Mouse (Mus musculus) monocyte, adult 5-6 weeks (primary cell): Measurements from ENCODE around the gene Csnk1g2. TPM values are rescaled to one million over a fixed set of nuclear protein-coding genes. Genes with fewer than 3 reads are reported as not detected.
"Not testable (repeated sequence)": the region's sequence is repeated elsewhere in the genome, so short reads cannot be mapped to it uniquely, and the experiment has no call there.

Source experiments
- ATAC-seq: fragments of 153-309, 156-312 bp; replicated peaks from 2 replicates; pipeline ENCODE4 v1.8.0; 2017; ENCODE audit warnings: mild to moderate bottlenecking; ENCODE audit not compliant: low TSS enrichment, insufficient number of reproducible peaks, severe bottlenecking, poor library complexity, low FRiP score
- total RNA-seq: library from RNA; stranded (forward); fragments of 200-1000, 200-491, 200-594 nt; gene quantifications from 3 replicates; pipeline ENCODE4 v1.2.3, GENCODE M21; 2017

The Csnk1g2 gene
- total RNA-seq, 1 experiment from 2014 or later: 192 TPM

GRCm38 (mm10) chr10:80619465-80620244, 3.0 kb upstream of the Csnk1g2 start:
- ATAC-seq: no peak

DNA sequence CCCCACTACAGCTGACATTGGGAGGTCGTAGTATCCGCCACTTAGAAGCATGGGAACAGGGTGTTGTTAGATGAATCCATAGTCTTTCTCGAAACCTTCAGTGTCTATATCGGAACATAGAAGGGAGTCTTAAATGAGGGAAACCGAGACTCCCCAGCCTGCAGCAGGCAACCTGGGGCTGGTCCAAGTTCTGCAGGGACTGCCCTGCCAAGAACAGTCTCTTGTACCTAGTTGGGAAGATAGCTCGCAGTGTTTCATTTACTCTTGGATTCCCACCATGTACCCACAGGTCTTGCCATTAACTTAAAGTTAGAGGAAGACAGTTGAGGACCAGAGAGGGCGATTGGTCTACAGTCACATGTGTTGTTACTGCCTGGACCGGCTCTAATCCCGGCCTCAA, 2.3 kb upstream of the Csnk1g2 start:
- ATAC-seq: no peak

DNA sequence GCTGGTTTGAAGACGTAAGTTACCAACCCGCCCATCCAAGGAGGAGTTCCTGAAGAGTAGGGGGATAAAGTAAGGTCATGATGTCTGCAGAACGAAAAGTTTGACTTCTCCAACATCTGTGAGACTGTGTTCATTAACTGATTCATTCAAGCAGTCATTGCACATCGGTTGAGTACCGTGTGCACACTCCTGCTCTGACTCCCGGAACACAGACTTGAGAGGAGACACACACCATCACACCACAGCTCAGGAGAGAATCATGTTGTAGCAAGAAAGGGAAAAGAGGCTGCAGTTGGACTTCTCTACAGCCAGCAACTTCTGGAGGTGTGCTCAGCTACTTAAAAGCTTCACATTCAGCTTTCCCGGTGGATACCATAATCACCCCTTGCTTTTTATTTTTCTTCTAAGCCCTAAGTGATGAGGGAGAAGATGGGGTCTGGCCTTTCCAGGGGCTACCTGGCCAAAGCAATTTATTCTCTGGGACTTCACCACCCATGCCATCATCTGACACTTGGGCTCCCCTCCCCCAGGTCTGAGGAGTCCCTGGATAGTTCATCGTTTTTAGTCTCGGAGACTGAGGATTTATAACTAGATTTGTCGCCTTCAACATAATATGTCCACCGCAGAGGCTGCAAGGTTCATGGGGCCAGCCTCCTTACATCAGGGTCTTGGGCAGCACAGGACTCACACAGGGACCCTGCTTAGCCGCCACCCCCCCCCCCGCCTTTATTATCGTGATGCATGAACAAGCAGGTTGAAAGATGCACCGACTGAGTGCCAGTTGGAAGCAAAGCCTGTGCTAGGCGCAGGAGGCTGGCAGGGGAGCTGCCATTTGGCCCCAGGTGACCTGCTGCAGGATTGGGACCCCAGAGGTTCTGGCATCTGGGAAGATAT, 1.6 kb upstream of the Csnk1g2 start:
- no peak for ATAC-seq

DNA sequence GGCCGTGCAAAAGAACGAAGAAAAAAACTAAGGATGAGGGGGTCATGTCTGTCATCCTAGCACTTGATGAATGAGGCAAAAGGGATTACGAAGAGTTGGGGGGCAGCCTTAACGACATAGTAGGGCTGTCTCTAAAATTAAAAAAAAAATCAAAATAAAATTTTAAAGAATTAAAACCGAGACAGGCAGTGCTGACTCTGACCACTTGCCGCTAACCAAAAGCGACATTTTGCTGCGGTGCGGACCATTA, 1.0 kb upstream of the Csnk1g2 start:
- ATAC-seq: no peak

GRCm38 (mm10) chr10:80621940-80622660, 538 bp upstream of the Csnk1g2 start:
- peak; percentile 87 for ATAC-seq

DNA sequence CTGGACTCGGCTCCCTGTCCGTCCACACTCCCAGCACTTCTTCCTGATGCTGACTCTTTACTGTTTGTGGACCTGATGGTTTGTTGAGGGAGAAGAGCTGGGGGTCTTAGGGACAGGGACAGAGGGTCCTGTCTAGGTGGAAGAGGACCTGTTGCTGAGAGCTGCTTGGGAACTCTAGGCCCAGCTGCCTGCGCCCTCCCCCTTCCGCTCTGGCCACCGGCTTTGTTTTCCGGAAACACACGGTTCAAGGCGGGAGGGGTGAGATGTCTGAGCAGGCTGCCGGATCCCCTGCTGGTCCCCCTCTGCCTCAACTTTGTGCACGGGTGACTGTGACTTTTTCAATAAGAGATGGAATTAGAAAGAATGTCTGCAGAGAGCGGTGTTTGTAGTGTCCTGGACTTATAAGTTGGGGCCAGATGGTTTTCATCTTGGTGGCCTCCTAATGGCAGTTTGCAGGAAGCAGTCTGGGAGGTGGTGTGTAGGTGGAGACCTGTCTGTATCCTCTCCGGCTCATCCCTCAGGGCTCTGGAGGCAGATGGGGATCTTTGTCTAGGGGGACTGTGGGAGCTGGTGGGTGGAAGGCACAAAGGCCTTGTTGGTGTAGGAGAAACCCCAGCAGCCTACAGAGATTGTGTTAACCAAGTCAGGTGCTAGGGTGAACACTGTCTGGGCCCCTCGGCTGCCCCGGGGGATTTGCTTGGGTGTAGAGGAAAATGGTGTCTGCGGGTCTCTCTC, 986 bp downstream of the Csnk1g2 start:
- 0 out of 2 replicates have a peak, but pooled peaks have one; percentile 5 for ATAC-seq

- no peak for ATAC-seq
Observed at GRCm38 (mm10) chr10:80625764-80626163, 3.1 kb downstream of the Csnk1g2 start.

DNA sequence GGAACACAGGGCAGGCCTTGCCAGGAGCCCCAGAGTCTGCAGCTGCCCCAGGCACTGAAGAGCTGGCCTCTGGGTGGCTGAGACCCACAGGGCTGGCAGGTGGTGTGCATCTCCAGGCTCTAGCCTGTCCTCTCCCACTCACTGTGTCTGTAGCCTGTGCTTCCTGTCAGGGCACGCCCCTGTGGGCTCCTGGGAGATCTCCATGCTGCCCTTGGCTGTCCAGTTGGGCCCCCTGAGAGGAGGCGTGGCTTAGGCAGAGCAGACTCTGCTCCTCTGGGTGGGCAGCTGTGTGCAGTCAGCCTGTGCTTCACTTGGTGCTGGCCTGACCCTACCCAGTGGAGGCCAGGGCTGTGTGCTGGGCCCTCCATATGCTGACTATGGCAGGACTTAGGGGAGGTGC, 5.0 kb downstream of the Csnk1g2 start:
- ATAC-seq: no peak

- no peak for ATAC-seq
Observed at GRCm38 (mm10) chr10:80628925-80629324, 6.3 kb downstream of the Csnk1g2 start.

GRCm38 (mm10) chr10:80635345-80635744, 12.7 kb downstream of the Csnk1g2 start:
- no peak for ATAC-seq

- ATAC-seq: no peak
Observed at GRCm38 (mm10) chr10:80646936-80647335, 24.3 kb downstream of the Csnk1g2 start.

GRCm38 (mm10) chr10:80649910-80650309, 27.3 kb downstream of the Csnk1g2 start:
- ATAC-seq: not testable (repeated sequence)

DNA sequence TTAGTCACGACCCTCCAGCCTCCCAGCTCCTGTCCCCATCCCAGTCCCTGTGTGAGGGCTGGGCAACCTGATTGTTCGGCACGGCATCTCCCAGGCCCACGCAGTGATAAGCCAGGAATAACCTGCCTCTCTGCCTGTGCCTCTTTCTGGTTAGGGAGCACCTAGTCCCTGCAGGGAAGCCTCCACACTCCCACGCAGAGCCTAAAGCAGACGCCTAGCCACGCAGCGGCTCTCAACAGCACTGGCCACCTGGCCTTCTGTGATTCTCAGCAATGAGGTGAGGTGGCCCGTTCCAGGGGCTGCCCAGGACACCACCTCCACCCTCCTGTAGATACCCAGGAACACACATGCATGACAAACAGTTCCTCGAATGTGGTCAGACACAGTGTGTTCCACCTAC, 27.8 kb downstream of the Csnk1g2 start:
- ATAC-seq: no peak

DNA sequence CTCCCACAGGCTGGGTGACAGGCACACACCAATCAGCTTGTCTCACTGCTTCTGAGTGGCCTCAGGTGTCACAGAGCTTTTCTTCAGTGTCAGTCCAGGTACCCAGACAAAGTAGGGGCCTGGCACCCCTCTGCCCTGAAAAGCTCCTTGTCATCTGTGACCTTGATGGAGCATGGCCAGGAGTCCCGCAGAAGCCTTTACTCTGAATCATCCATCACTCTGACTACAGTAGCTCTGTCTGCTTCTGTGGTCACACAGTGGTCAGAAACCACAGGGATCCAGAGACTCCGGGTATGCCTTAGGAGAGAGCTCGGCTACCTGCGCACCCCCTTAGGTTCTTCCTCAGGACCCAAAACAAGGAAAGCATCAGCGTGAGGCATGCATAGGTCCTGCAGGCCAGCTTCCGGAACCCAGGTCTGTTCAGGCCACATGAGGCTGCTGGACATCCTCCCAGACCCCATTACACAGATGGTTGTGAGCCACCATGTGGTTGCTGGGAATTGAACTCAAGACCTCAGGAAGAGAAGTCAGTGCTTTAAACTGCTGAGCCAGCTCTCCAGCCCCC, 30.6 kb downstream of the Csnk1g2 start:
- ATAC-seq: no peak

DNA sequence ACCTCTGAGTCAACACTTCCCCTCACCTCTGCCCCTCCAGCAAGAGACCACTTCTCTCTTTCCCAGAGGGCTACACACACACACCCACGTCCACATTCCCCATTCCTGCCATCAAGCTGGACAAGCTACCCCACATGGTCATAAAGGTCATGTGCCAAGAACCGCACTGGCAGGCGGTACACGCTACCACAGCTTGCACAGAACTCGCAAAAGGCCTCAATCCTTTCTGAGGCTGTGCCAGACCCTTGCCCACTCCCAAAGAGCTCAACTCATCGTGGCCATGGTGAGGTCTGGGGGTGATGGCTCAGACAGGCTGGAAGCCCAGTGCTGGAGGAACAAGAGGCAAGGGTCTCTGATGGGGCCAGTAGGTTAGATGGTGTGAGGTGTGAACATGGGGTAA, 32.2 kb downstream of the Csnk1g2 start:
- ATAC-seq: no peak

- ATAC-seq: no peak
Observed at GRCm38 (mm10) chr10:80655406-80656129, 32.9 kb downstream of the Csnk1g2 start.

GRCm38 (mm10) chr10:80656130-80656862, 33.7 kb downstream of the Csnk1g2 start:
- peak; percentile 77 for ATAC-seq
